In genomic region chr2:153120126-153120525, GRCm38 (mm10) we compare ENCODE assay signal across 29 mouse cellular contexts. TPM values are rescaled to one million over a fixed set of nuclear protein-coding genes. Genes with fewer than 3 reads are reported as not detected.
A peak's percentile ranks its signal among the peaks of the same experiment; 100 is the strongest.
DNase-seq lines count a peak whose midpoint lies in the region; ATAC-seq and TF ChIP-seq lines count a peak whose summit lies in the region.
"Had no signal": no experiment of that assay in that cellular context is flagged by ENCODE, and none has a peak within 500 bp of the region (broad histone marks: within the 10 kb centered on the region; RNA-seq: fewer than 3 reads in every experiment).

No protein-coding gene starts in this region.

- 46% methylated on average over 8 of the region's 8 CpGs for WGBS in liver, postnatal 0 days (ENCODE audit: insufficient replicate concordance)
- WGBS in bone marrow, adult 2 months: 30% methylated on average over 8 of the region's 8 CpGs

- peak; percentile 52 for ATAC-seq in liver, postnatal 0 days
- ATAC-seq in megakaryocyte progenitor cell, adult 5-6 weeks (replicated peaks; ENCODE audit: poor library complexity): peak; percentile 50
- ATAC-seq: activated CD4-positive, CD25-positive, alpha-beta regulatory T cell, adult 4 months; forebrain, postnatal 0 days; intestine, postnatal 0 days had no signal

- no peak overlapping the region for H3K4me3 ChIP-seq in liver, postnatal 0 days (ENCODE audit: low read depth, low read length)
- no peak overlapping the region for H3K4me3 ChIP-seq in bone marrow, adult 2 months (replicated peaks; ENCODE audit: control insufficient read depth, low read depth, low read length)
- H3K4me3 ChIP-seq: erythroblast, embryonic 14.5 days; forebrain, embryonic 12.5 days; heart, adult 2 months; heart, embryonic 13.5 days; liver, embryonic 15.5 days; lung, embryonic 15.5 days; megakaryocyte, embryonic 14.5 days; neural tube, embryonic 15.5 days had no signal

- TF ChIP-seq EP300 in liver, postnatal 0 days (IDR thresholded peaks at IDR 0.05; ENCODE audit: low read depth): no peak

- no peaks in the 10 kb centered on the region for H3K9me3 ChIP-seq in liver, postnatal 0 days (ENCODE audit: low read length)
- H3K9me3 ChIP-seq: forebrain, embryonic 12.5 days; heart, embryonic 13.5 days; liver, embryonic 15.5 days; lung, embryonic 15.5 days; neural tube, embryonic 15.5 days had no signal

- no peaks in the 10 kb centered on the region for H3K27me3 ChIP-seq in liver, postnatal 0 days (ENCODE audit: insufficient read depth, low read length)
- H3K27me3 ChIP-seq: forebrain, embryonic 12.5 days; liver, embryonic 15.5 days; lung, embryonic 15.5 days; neural tube, embryonic 15.5 days had no signal

- no peak overlapping the region; the same call in 1 of the 2 replicates for H3K27ac ChIP-seq in liver, postnatal 0 days (ENCODE audit: low read depth)
- H3K27ac ChIP-seq in bone marrow, adult 2 months (ENCODE audit: control insufficient read depth, insufficient read depth, low read depth, low read length, poor library complexity): peak overlapping the region; percentile 61; the same call in 1 of the 2 replicates
- H3K27ac ChIP-seq: forebrain, embryonic 12.5 days; heart, adult 2 months; heart, embryonic 13.5 days; hindbrain, embryonic 14.5 days; liver, embryonic 15.5 days; lung, embryonic 15.5 days; neural tube, embryonic 15.5 days had no signal

- no peak overlapping the region for H3K4me2 ChIP-seq in liver, postnatal 0 days (ENCODE audit: low read depth, low read length)
- H3K4me2 ChIP-seq: forebrain, embryonic 12.5 days; heart, embryonic 13.5 days; hindbrain, embryonic 14.5 days; liver, embryonic 15.5 days; lung, embryonic 15.5 days; neural tube, embryonic 15.5 days had no signal

- no peak for TF ChIP-seq POLR2A in bone marrow, adult 2 months (IDR thresholded peaks at IDR 0.05; ENCODE audit: borderline replicate concordance, control insufficient read depth, low read depth, low read length)

- H3K4me1 ChIP-seq in liver, postnatal 0 days (ENCODE audit: insufficient read depth): peaks cover 19% of the 10 kb centered on the region
- H3K4me1 ChIP-seq in bone marrow, adult 2 months (ENCODE audit: control insufficient read depth, insufficient read depth, low read length): peaks cover 20% of the 10 kb centered on the region
- H3K4me1 ChIP-seq: forebrain, embryonic 12.5 days; heart, embryonic 13.5 days; lung, embryonic 15.5 days; neural tube, embryonic 15.5 days had no signal

- TF ChIP-seq CTCF in liver, postnatal 0 days (IDR thresholded peaks at IDR 0.05; ENCODE audit: low read depth): no peak
- no peak for TF ChIP-seq CTCF in bone marrow, adult 2 months (IDR thresholded peaks at IDR 0.05; ENCODE audit: control insufficient read depth, insufficient read depth, low read length)

- H3K9ac ChIP-seq in liver, postnatal 0 days (replicated peaks): no peak overlapping the region
- H3K9ac ChIP-seq: forebrain, embryonic 12.5 days; forebrain, postnatal 0 days; heart, embryonic 13.5 days; hindbrain, embryonic 14.5 days; liver, embryonic 15.5 days; lung, embryonic 15.5 days; neural tube, embryonic 15.5 days had no signal

- peak; percentile 34 for DNase-seq in liver, postnatal 0 days
- DNase-seq in liver (no peak), A20 (ENCODE audit: low read depth, low spot score) (peak; percentile 75)
- DNase-seq in cerebellum, adult 9-11 months: no peak
- DNase-seq in adrenal gland, postnatal 36 days: no peak
- DNase-seq in frontal cortex, postnatal 36 days (ENCODE audit: low spot score in 2 of 2): no peak
- DNase-seq: cerebellum, adult 11 months; cerebellum, adult 9-10 months; forebrain, postnatal 0 days; gastrocnemius, postnatal 25 days; heart, adult 2 months; heart, postnatal 10 days; kidney, postnatal 14 days; midbrain, embryonic 14.5 days; right cerebral cortex, postnatal 25 days; thymus, postnatal 4 days had no signal

- H3K36me3 ChIP-seq in liver, postnatal 0 days (replicated peaks; ENCODE audit: insufficient read depth, low read length): no peaks in the 10 kb centered on the region; the same call in 1 of the 2 replicates
- H3K36me3 ChIP-seq: forebrain, embryonic 12.5 days; heart, embryonic 13.5 days; liver, embryonic 15.5 days; lung, embryonic 15.5 days; neural tube, embryonic 15.5 days had no signal

RNA-seq across cellular contexts. Expression of gene Hck, which starts 11.9 kb away (rescaled TPM):
- 13.3 and 14.0 TPM in 2 replicates for polyA plus RNA-seq in liver, postnatal 0 days (2015; fragmentation: Nextera tagmentation; extraction: Ambion mirVana)
- 20.0 and 54.3 TPM in 2 replicates for polyA plus RNA-seq in bone marrow, adult 2 months (2011; ENCODE audit: insufficient read depth, insufficient read length, low replicate concordance, missing spikeins)
- total RNA-seq in megakaryocyte progenitor cell, adult 5-6 weeks (2015): 16.3 and 17.3 TPM in 2 replicates
- 20.1 and 25.7 TPM in 2 replicates for total RNA-seq in megakaryocyte progenitor cell, adult 5-6 weeks (2017)
- 1 to 10 TPM; 2.7 to 2.9 TPM for total RNA-seq in adrenal gland, postnatal 36 days (2021)

RNA-seq across cellular contexts. Expression of gene Tm9sf4, which starts 41.0 kb away (rescaled TPM):
- polyA plus RNA-seq in liver, postnatal 0 days (2015; fragmentation: Nextera tagmentation; extraction: Ambion mirVana): 24.4 and 24.7 TPM in 2 replicates
- 12.6 and 18.3 TPM in 2 replicates for polyA plus RNA-seq in bone marrow, adult 2 months (2011; ENCODE audit: insufficient read depth, insufficient read length, low replicate concordance, missing spikeins)
- 59.2 and 60.4 TPM in 2 replicates for total RNA-seq in megakaryocyte progenitor cell, adult 5-6 weeks (2015)
- 65.8 and 89.2 TPM in 2 replicates for total RNA-seq in megakaryocyte progenitor cell, adult 5-6 weeks (2017)
- 100 to 1,000 TPM; 103 to 118 TPM for total RNA-seq in adrenal gland, postnatal 36 days (2021)

RNA-seq across cellular contexts. Expression of gene Ccm2l, which starts 54.4 kb away (rescaled TPM):
- 0.89 and 1.1 TPM in 2 replicates for polyA plus RNA-seq in liver, postnatal 0 days (2015; fragmentation: Nextera tagmentation; extraction: Ambion mirVana)
- polyA plus RNA-seq in bone marrow, adult 2 months (2011; ENCODE audit: insufficient read depth, insufficient read length, low replicate concordance, missing spikeins): 4.8 and 8.3 TPM in 2 replicates
- 2.5 and 2.8 TPM in 2 replicates for total RNA-seq in megakaryocyte progenitor cell, adult 5-6 weeks (2015)
- total RNA-seq in megakaryocyte progenitor cell, adult 5-6 weeks (2017): 1.2 and 2.2 TPM in 2 replicates
- 10 to 100 TPM; 10.2 to 11.0 TPM for total RNA-seq in adrenal gland, postnatal 36 days (2021)
- total RNA-seq: common myeloid progenitor, adult 5-6 weeks had no signal
- polyA plus RNA-seq: activated CD4-positive, CD25-positive, alpha-beta regulatory T cell, adult 4 months; erythroblast, embryonic 14.5 days had no signal

Comparison
In these comparisons a context has a peak if more than half of its experiments do, and no peak if none do; other contexts are left out.
1. DNase-seq: peak in liver, postnatal 0 days (single experiment) and A20 (single experiment); none in liver (single experiment), cerebellum, adult 9-11 months (single experiment), adrenal gland, postnatal 36 days (0 of 2) and frontal cortex, postnatal 36 days (0 of 2).
2. RNA of gene Hck, which starts 11.9 kb away (total RNA-seq): 16.3 to 25.7 TPM in megakaryocyte progenitor cell, adult 5-6 weeks; 2.7 to 2.9 TPM in adrenal gland, postnatal 36 days; every median in the first group is over 4 times any median in the second.